Mouse (Mus musculus) cerebellum, adult 2 months (tissue): Measurements from ENCODE around the gene Pex7.

Source experiments
- CTCF ChIP-seq: fragments of 200-500 bp; IDR thresholded peaks from 2 replicates; pipeline ENCODE4 v1.5.1; 2011; ENCODE audit warnings: low read depth, mild to moderate bottlenecking, control low read depth, low read length, moderate library complexity, borderline replicate concordance; ENCODE audit not compliant: insufficient read depth
- POLR2A ChIP-seq: fragments of 200-500 bp; IDR thresholded peaks from 2 replicates; pipeline ENCODE4 v1.6.1; 2011; ENCODE audit warnings: low read length, control low read depth, borderline replicate concordance; ENCODE audit not compliant: insufficient read depth

DNA sequence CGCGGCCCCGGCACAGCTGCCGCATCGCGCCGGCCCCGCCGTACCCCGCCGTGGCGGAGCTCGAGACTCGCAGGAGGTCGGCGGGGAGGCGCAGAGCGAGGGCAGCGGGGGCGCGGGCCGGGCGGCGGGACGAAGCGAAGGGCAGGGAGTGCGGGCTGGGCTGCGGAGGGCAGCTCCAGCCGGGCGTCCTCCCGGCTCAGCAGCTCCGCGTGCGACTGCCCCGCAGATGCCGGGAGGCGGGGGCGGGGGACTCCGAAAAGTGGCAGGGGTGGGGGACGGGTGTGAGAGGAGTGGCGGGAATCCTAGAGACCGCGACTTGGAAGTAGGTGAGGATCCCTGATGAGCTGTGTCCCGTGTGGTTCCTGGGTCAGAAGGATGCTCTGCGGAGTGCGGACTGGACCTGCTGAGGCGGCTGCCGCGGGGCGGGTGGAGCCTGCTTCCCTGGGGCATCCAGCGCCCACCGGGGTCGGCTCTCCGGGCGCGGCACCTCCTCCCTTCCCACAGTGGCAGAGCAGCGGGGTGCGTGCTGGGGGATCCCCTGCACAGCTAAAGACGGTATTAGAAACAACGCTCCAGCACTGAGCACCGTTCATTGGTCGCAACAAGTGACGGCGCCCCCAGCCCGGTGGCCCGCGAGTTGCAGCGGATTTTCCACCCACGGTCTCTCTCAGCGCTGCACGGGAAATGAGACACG is 56.3 kb downstream of the Pex7 start, which contains the start of gene Slc35d3:
- TF ChIP-seq CTCF (no peak), POLR2A (no peak)
